Mouse (Mus musculus): ENCODE measurements at regions not wholly inside any gene's neighbourhood (a gene's known extent, or its start where the extent isn't known, plus 50 kb on each side); places are given as distances from the start of the nearest gene placed in this dataset.

- DNase-seq (ENCODE audit: low spot score) (no peak), ATAC-seq (no peak)
- Histone ChIP-seq H3K36me3 (ENCODE audit: insufficient read depth, low read length) (no peaks in the 10 kb centered on the region), H3K27ac (ENCODE audit: low read length) (no peak overlapping the region), H3K27me3 (replicated peaks; ENCODE audit: insufficient read depth, low read length) (no peaks in the 10 kb centered on the region), H3K4me1 (ENCODE audit: insufficient read depth, low read depth, low read length) (peaks cover 4% of the 10 kb centered on the region), H3K9me3 (ENCODE audit: low read length) (no peaks in the 10 kb centered on the region), H3K4me3 (ENCODE audit: low read depth, low read length) (no peak overlapping the region), H3K9ac (replicated peaks; ENCODE audit: low read depth) (no peak overlapping the region), H3K4me2 (replicated peaks; ENCODE audit: low read depth, low read length) (no peak overlapping the region)
- 84% methylated on average over 5 of the region's 5 CpGs for WGBS
- TF ChIP-seq CTCF (IDR thresholded peaks at IDR 0.05) (no peak), EP300 (IDR thresholded peaks at IDR 0.05) (no peak)
Measured at GRCm38 (mm10) chr8:47769452-47769851, 52.5 kb upstream of the Cldn24 start.

GRCm38 (mm10) chr8:47768751-47769150, 53.2 kb upstream of the Cldn24 start:
- H3K9ac ChIP-seq (replicated peaks; ENCODE audit: low read depth), result no peak overlapping the region
- no peak overlapping the region for H3K4me3 ChIP-seq (ENCODE audit: low read depth, low read length)
- no peak overlapping the region for H3K4me2 ChIP-seq (replicated peaks; ENCODE audit: low read depth, low read length)
- no peaks in the 10 kb centered on the region for H3K9me3 ChIP-seq (ENCODE audit: low read length)
- H3K36me3 ChIP-seq (ENCODE audit: insufficient read depth, low read length), result no peaks in the 10 kb centered on the region
- 82% methylated on average over 8 of the region's 8 CpGs for WGBS
- H3K27me3 ChIP-seq (replicated peaks; ENCODE audit: insufficient read depth, low read length), result no peaks in the 10 kb centered on the region
- TF ChIP-seq CTCF (IDR thresholded peaks at IDR 0.05) (no peak), EP300 (IDR thresholded peaks at IDR 0.05) (no peak)
- no peak overlapping the region for H3K27ac ChIP-seq (ENCODE audit: low read length)
- peaks cover 4% of the 10 kb centered on the region for H3K4me1 ChIP-seq (ENCODE audit: insufficient read depth, low read depth, low read length)
- ATAC-seq, result no peak
- no peak for DNase-seq (ENCODE audit: low spot score)

GRCm38 (mm10) chr8:47764480-47764879, 50.7 kb upstream of the Cdkn2aip start:
- H3K36me3 ChIP-seq (ENCODE audit: insufficient read depth, low read length), result no peaks in the 10 kb centered on the region
- H3K4me3 ChIP-seq (ENCODE audit: low read depth, low read length), result peak overlapping the region; percentile 5; the same call in 1 of the 2 replicates
- no peaks in the 10 kb centered on the region for H3K27me3 ChIP-seq (replicated peaks; ENCODE audit: insufficient read depth, low read length)
- peak; percentile 69 for ATAC-seq
- H3K27ac ChIP-seq (ENCODE audit: low read length), result 0 out of 2 replicates have a peak overlapping the region, but pooled peaks have one; percentile 20
- TF ChIP-seq CTCF (IDR thresholded peaks at IDR 0.05) (no peak), EP300 (IDR thresholded peaks at IDR 0.05) (no peak)
- WGBS, result 30% methylated on average over 15 of the region's 15 CpGs
- H3K9ac ChIP-seq (replicated peaks; ENCODE audit: low read depth), result no peak overlapping the region
- peaks cover 4% of the 10 kb centered on the region for H3K4me1 ChIP-seq (ENCODE audit: insufficient read depth, low read depth, low read length)
- H3K9me3 ChIP-seq (ENCODE audit: low read length), result no peaks in the 10 kb centered on the region
- peak overlapping the region; percentile 48 for H3K4me2 ChIP-seq (replicated peaks; ENCODE audit: low read depth, low read length)
- DNase-seq (ENCODE audit: low spot score), result peak; percentile 45

GRCm38 (mm10) chr8:47764068-47764467, 50.3 kb upstream of the Cdkn2aip start:
- H3K4me3 ChIP-seq (ENCODE audit: low read depth, low read length), result peak overlapping the region; percentile 5; the same call in 1 of the 2 replicates
- peak; percentile 79 for DNase-seq (ENCODE audit: low spot score)
- 0 out of 2 replicates have a peak overlapping the region, but pooled peaks have one; percentile 20 for H3K27ac ChIP-seq (ENCODE audit: low read length)
- peaks cover 4% of the 10 kb centered on the region for H3K4me1 ChIP-seq (ENCODE audit: insufficient read depth, low read depth, low read length)
- H3K9me3 ChIP-seq (ENCODE audit: low read length), result no peaks in the 10 kb centered on the region
- no peak overlapping the region for H3K9ac ChIP-seq (replicated peaks; ENCODE audit: low read depth)
- peak overlapping the region; percentile 48 for H3K4me2 ChIP-seq (replicated peaks; ENCODE audit: low read depth, low read length)
- TF ChIP-seq CTCF (IDR thresholded peaks at IDR 0.05), result no peak
- TF ChIP-seq EP300 (IDR thresholded peaks at IDR 0.05), result no peak; the same call in 1 of the 2 replicates
- WGBS, result 35% methylated on average over 11 of the region's 11 CpGs
- ATAC-seq, result peak; percentile 90
- H3K36me3 ChIP-seq (ENCODE audit: insufficient read depth, low read length), result no peaks in the 10 kb centered on the region
- H3K27me3 ChIP-seq (replicated peaks; ENCODE audit: insufficient read depth, low read length), result no peaks in the 10 kb centered on the region
